Mouse (Mus musculus) thymus, postnatal 4 days (tissue): ENCODE data around the gene Stx16.

Experiments
- DNase-seq: peaks from one replicate; pipeline ENCODE4 v3.0.0; 2021

Stx16 gene

GRCm38 (mm10) chr2:174075673-174076432 is at the start of gene Stx16:
TSS of gene Stx16 (plus strand) at chr2:174076308.
- peak; percentile 92 for DNase-seq

- no peak for DNase-seq
Measured at GRCm38 (mm10) chr2:174026406-174026805, 49.7 kb upstream of the Stx16 start.

GRCm38 (mm10) chr2:174033257-174033800 is 42.8 kb upstream of the Stx16 start:
- DNase-seq: no peak

- no peak for DNase-seq
Measured at GRCm38 (mm10) chr2:174047656-174048055, 28.5 kb upstream of the Stx16 start.

GRCm38 (mm10) chr2:174049481-174050338 is 26.4 kb upstream of the Stx16 start:
- DNase-seq: no peak

GRCm38 (mm10) chr2:174050339-174050685 is 25.8 kb upstream of the Stx16 start:
- no peak for DNase-seq

- no peak for DNase-seq
Measured at GRCm38 (mm10) chr2:174051081-174051481, 25.0 kb upstream of the Stx16 start.

GRCm38 (mm10) chr2:174054496-174054895 is 21.6 kb upstream of the Stx16 start:
- no peak for DNase-seq

- no peak for DNase-seq
Measured at GRCm38 (mm10) chr2:174057730-174058129, 18.4 kb upstream of the Stx16 start.

GRCm38 (mm10) chr2:174058316-174058939 is 17.7 kb upstream of the Stx16 start:
- no peak for DNase-seq

GRCm38 (mm10) chr2:174059591-174060385 is 16.3 kb upstream of the Stx16 start:
- DNase-seq: no peak

GRCm38 (mm10) chr2:174061219-174061618 is 14.9 kb upstream of the Stx16 start:
- DNase-seq: no peak

- no peak for DNase-seq
Measured at GRCm38 (mm10) chr2:174063074-174063473, 13.0 kb upstream of the Stx16 start.

GRCm38 (mm10) chr2:174063527-174064211 is 12.4 kb upstream of the Stx16 start:
- no peak for DNase-seq

GRCm38 (mm10) chr2:174067793-174068419 is 8.2 kb upstream of the Stx16 start:
- no peak for DNase-seq

GRCm38 (mm10) chr2:174069532-174070049 is 6.5 kb upstream of the Stx16 start:
- no peak for DNase-seq

GRCm38 (mm10) chr2:174071406-174071805 is 4.7 kb upstream of the Stx16 start:
- DNase-seq: no peak

GRCm38 (mm10) chr2:174073156-174073790 is 2.8 kb upstream of the Stx16 start:
- DNase-seq: no peak

- DNase-seq: no peak
Measured at GRCm38 (mm10) chr2:174074621-174075020, 1.5 kb upstream of the Stx16 start.

GRCm38 (mm10) chr2:174075072-174075570 is 987 bp upstream of the Stx16 start:
- peak; percentile 61 for DNase-seq
